Mouse (Mus musculus): ENCODE measurements around the gene 2700049A03Rik.
A peak's percentile ranks its signal among the peaks of the same experiment; 100 is the strongest.

The 2700049A03Rik gene

DNA sequence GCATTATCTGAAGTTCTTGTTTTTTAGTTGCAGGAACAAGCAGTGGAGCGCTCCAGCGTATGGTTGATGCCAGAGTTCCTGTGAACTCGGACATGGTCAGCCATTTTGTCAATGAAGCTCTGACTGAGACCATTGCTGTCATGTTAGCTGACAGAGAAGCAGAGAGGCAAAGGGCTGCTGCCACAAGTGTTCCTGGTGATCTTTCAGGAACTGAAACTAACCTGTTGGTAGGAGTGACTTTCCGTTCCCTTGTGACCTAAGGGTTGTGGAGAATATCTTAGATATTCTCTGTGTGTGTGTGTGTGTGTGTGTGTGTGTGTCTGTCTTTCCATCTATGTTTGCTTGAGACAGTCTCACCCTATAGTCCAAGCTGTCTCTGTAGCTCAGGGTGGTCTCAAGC is 47.7 kb downstream of the 2700049A03Rik start:
- no peak for DNase-seq

DNA sequence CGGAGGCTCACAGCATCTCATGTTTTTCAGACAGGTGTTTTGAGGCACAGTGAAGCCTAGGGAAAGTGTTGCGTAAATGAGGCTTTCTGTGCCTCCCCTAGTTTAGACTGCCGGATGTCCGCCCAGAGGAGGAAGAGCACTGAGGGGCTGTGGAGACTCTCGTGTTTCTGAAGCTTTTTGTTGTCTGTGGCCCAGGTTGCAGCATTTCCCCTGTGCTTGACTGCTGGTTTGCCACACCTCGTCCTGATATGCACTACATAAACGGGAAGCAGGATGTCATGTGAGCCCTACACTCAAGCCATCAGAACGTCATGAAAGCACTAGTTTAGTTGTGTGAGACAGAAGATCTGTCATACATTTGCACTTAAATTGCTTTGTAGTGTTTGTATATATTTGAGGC is 56.1 kb downstream of the 2700049A03Rik start:
- DNase-seq: no peak

DNA sequence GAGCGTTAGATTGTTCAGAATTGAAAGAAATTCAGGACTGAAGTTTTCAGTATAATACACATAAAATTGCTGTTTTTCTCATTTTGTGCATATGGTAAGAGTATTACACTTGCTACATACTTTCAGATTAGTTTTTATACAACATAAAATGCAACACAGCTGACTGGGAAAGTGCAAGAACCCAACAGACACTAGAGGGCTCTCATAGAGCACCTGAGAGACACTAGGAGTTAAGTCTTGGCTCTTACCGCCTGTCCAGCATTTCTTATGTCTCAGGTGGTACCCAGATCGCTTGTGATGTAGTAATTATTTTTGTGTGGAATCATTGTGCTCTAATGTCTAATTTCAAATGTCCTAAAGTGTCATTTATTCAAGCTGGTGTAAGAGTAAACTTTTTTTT is 61.0 kb downstream of the 2700049A03Rik start:
- no peak for DNase-seq

DNA sequence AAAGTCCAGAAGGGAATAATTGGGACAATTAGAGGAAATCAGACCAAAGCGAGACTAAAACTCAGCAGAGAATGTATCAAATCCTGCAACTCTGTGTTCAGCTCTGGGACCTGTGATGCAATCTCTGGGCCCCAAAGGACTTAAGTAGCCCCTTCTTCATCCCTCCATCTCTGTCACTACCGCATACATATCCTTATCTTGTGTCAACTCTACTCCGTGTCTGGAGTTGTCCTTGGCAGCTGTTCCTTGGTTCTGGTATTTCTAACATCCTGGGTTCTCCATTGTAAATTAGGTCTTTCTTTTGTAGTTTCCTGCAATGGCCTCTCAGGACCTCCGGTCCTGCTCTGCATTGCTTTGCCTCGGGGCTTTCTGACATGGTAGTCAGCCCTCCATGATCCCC is 65.1 kb downstream of the 2700049A03Rik start:
- no peak for DNase-seq

DNA sequence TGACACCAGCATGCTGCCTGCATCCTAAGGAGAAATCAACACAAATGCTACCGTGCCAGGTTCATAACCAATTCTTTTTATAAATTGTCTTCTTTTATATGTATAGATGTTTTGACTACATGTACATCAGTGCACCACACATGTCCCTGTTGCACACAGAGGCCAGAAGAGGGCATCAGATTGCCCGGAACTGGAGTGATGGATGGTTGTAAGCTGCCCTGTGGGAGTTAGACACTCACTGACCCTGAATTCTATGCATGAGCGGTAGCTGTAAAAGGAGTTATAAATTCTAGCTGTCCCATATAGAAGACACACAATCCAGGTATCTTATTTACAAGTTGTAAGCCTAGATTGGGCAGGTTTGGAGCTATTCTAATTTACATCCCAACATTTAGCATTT is 67.7 kb downstream of the 2700049A03Rik start:
- no peak for DNase-seq

DNA sequence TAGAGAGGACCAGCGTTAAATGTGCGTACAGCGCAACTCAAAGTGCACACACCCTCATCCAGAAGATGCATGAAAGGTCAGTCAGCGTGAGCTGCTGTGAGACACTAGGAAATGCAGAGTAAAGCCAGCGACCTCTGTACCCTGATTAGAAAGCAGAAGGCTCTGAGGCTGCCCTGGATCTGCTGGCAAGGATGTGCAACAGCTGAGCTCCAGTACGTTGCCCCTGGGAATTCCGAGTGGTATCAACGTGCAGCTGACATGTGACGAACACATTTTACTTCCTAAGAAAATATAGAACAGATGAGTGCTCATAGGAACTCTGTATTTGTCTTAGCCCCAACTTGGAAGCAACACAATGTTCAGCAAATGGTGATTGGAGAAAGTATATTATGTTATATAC is 80.5 kb downstream of the 2700049A03Rik start:
- DNase-seq: no peak

DNA sequence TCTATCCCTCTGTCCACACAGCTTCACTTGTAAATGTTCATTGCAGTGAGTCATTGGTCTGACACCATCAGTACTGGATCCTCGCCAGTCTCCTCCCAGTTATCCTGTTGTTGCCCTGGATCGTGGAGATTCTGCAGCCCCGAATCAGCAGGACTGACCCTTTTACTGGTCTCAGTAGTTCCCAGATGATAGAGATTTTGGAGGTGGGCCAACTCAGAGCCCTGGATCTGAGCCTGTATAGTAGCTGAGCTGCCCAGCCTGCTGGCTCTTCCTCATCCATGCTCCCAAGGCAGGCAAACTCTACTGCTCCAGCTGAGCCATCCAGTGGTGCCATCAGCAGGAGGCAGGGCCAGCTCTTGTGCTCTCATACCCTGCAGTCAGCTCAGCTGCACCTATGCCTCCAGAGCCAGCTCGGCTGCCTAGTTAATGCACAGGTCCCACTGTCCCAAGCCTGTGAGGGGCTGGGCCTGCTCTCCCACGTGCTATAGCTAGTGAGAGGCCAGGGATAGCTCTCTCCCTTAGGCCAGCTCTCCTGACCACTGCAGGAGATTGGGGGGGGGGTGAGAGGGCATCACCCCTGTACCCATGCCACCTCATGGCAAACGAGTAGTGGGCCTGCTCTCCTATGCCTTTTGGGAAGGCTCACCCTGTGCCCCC is 81.3 kb downstream of the 2700049A03Rik start:
- DNase-seq: peak; percentile 24

DNA sequence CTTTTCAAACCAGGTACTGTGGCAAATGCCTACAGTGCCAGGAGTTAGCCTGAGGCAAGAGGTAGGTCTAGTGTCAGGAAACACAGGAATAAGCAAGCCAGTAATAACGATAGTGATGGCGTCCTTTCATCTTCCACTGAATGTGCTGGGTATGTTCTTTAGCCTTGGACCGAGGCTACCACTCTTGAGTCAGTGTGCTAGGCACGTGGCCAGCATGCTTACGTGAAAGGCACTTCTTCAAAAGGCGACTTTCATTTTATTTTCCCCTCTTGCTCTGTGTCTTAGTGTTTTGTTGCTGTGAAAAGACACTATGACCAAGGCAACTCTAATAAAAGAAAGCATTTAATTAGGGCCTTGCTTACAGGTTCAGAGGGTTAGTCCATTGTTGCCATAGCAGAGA is 86.1 kb downstream of the 2700049A03Rik start:
- DNase-seq: no peak

DNA sequence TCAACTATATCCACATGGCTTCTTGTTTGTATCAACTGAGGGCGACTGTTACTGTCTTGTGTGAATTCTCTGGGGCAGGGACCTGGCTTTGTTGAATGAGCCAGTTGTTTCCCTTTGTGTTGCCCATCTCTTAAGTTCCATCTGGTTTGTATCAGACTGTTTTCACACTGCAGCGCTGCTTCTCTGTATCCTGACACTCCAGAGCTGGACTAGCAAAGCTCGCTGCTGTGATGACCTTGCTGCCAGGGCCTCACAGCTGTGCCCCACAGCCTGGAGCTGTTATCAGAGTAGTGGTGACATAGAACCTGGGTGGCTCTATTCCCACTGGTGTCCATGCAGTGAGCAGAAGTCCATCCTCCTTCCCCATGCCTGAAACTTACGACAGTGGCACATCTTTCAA is 91.1 kb downstream of the 2700049A03Rik start:
- no peak for DNase-seq

DNA sequence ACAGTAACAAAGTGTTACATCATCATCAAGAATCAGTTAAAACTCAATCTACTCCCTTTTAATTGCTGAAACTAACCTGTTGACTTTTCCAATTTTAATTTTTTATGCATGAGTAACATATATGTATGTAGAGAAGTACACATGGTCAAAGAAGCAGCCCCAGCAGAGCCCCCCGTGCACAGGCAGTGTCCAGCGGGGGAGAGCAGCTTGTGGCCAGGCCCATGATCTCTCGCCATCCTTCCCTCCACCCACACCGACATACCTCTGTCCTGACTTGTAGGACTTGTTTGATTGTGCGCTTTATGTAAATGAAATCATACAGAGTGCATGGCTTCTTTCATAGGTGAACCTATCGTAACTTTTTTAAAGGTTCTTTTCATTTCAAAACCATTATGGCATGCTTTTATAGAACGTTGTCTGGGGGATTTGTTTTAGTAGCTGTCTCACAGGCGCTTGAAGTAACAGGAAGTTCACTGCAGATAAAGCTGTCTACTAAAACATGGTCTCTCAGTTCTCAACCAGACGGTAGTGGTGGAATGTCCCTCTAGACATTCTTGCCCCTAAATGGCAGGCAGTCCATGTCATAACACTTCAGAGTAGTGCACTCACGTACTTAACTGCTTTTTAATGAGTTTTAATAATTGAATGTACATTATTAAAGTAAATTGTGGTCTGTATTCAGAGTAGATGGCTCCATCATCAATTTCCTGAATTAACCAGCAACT is 92.4 kb downstream of the 2700049A03Rik start:
- DNase-seq: no peak

DNA sequence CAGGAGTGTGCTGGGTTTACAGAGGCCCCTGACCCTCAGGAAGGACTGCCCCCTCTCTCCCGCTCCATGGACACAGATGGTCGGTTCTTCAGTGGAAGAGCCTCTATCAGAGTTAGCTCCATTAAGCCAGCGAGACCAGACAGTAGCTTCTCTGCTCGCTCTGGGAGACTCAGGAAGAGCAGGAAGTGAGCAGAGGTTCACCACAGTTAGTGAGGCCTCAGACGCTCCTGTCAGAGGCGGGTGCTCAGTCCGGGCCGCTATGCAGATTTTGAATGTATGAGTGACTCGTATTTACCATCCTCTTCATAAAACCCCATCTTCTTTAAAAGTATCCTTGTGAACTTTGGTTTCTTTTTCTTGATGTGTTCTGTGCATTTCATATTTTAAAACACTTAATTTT is 94.9 kb downstream of the 2700049A03Rik start:
- no peak for DNase-seq

DNA sequence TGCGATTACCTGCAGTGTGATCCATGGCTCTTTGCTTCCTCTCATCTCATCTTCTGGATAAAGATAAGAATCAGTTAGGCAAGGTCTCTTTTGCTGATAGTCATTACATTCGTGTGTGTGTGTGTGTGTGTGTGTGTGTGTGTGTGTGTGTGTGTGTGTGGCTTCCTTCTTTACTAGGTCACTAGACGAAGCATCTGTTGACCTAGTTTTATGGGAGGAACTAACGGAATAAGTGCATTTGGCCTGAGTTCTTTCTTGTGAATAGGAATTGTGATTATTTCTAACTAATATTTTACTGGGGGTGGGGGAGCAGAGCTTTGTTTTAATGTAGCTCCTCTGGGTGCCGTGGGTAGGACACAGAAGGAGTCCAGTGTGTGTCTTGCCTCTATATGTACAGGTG is 96.8 kb downstream of the 2700049A03Rik start:
- no peak for DNase-seq

DNA sequence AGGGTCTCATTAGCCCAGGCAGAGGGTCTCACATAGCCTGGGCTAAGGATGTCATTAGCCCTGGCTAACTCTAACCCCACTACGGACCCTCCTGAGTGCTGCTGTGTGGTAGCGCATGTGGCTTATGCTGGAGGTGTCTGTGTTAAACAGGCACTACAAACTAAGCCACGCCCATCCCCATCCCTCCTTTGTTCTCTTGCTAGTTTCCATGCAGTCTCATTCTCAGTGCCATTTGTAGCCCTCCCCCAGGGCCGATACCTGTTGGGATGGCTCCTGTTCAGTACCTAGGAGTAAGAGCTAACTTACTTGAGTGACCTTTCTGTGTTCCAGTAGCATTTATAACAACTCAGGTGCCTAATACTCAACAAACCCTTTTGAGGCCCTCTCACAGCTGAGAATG is 100.4 kb downstream of the 2700049A03Rik start:
- DNase-seq: no peak

DNA sequence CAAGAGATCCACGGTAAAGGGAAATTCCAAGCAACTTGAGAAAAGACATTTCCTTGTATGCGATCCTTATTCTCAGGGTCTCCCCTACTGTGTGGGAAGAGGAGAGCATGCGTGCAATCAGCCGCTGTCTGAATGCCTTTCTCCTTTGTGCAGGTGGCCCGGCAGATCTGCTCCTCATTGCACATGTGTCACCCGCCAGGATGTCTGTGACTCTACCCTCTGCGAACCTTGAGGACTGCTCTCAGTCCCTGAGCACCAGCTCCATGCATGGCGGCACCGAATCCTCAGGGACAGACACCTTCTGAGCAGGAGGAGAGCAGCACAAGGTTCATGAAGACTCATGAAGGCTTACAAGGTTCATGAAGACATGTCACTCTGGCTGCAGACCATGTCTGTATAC is 106.1 kb downstream of the 2700049A03Rik start:
- no peak for DNase-seq

DNA sequence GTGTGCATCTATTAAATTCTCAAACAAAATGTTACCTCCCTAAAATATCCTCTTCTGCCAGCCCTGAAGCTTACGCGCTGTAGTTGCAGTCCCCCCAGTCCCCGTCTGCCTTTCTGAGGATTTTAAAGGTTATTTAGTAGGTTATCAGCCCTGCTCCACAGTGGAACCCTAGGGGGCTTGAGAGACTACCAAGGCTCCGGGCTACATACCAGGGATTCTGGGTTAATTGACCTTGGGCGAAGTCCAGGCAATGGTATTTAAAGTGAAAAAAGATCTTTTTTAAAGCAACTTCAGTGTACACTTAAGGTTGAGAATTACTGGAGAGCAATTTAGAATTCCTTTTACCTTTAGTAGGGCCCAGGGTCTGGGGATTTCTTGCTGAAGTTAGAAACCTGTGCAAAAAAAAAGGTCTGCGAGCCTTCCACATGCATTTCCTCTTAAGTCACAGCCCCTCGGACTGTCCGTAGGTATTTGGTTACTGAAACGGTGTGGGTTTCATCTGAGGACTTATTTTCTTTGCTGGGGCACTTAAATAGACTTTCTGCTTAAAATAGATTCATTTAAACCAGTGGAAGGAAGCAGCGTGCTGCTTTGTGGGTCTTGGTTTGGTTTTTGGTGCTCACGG is 108.2 kb downstream of the 2700049A03Rik start:
- DNase-seq: no peak

DNA sequence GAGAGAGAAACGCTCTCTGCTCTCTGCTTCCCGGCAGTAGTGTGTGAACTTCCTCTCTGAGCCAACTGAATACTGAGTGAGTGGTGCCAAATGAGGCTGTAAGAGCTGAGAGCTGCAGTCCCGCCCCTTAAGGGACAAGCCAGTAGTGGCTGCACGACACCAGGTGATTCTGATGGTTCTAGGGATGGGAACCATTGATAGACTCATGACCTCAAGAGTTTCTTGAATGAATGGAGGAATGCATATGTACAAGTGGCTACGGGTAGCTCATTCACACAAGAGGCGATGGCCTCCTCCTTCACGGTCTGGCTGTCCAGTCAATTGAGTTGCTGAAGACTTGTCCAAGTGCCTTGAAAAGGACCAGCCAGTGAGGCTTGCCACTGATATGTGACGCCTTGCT is 110.5 kb downstream of the 2700049A03Rik start:
- DNase-seq: no peak

DNA sequence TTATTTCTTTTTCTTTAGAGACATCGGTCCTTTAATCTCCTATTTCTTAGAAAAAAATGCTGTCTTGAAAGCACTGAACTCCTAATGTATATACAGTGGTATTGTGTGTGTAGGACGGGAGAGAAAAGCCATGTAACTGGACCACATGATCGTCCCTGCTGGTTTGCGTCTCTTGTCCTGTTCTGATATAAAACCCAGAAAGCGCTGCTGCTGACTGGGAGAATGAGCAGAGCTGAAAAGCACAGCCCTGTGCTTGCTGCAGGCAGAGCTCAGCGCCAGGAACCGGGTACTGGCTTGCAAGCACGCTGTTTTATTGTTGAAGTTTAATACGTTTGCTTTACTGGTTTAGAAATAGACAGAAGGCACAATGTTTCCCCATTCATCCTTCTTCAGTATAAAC is 112.7 kb downstream of the 2700049A03Rik start:
- peak; percentile 14 for DNase-seq

DNA sequence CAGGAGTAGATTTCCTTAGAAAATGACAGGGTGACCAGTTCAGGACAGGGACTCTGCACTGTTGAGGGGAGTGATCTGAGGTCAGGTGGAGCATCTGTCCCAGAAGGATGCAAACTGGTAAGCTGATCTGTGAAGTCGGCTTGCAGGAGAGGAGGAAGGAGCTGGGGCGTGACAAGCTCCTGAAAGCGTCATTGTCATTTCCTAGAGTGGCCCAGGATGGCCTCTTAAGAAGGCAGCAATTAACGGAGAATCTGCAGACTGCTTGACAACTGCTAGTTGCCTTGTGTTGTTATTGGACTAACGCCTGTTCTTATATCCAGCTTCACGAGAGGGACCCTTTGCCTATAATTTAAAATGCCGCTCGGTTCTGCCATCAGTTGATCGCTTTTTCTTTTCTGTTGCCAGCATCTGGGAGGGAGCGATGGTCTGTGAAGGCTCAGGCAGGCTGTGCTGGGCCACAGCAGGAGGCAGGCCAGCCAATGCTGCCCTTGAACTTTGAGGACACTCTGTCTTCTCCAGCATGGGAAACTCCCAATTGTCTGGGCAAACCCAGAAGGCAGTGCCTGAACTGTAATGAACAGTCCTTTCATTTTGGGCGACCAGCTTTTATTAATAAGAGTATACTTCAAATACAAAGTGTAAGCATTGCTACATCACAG is 116.0 kb downstream of the 2700049A03Rik start:
- no peak for DNase-seq

DNA sequence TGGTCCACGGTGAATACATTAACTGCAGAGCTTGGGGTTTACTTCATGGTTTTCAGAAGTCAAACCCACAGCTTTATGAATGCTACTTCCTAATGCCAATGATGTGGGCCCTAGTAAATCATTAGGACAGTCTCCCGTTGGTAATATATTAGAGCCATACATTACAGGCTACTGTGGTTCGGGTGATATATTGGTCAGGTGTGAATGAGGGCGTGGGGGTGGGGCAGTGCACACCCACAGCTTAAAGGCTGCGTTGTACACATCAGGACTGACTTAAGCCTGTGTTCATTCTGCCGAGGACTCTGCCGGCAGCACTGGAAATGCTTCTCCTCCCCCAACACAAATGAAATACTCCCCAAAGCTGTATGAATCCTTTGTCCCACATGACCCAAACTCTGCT is 118.1 kb downstream of the 2700049A03Rik start:
- no peak for DNase-seq

DNA sequence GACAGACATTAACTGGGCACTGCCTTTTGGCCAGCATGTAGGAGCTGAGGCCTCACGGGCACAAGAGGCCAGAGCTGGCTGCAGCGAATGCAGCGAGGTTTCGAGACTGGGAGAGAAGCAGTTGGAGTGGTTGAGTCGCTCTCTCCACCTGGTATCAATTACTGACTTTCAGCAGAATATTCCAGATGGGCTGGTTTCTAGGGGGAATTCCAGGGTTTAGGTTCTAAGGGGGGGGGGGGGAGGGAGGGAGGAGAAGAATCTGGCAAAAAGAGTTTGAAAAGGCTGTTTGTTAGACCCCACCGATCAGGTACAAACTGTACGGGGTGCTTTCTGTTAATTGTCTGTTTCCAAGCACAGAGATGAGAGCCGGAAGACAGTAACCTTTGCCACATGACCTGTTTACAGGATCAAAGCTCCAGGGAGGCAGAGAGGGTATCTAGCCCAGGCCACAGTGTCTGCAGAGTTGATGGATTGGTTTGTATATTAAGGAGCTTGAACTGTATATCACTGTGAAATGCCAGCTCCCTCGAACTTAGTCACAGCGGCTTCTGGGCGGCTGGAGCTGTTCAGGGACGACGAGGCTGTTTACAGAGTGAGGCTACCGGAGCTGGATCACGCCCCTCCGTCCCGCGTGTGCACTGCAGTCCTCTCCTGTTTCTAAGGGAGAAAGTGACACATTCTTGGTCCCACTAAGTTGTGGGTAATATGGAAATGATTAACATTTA is 121.7 kb downstream of the 2700049A03Rik start:
- no peak for DNase-seq

DNA sequence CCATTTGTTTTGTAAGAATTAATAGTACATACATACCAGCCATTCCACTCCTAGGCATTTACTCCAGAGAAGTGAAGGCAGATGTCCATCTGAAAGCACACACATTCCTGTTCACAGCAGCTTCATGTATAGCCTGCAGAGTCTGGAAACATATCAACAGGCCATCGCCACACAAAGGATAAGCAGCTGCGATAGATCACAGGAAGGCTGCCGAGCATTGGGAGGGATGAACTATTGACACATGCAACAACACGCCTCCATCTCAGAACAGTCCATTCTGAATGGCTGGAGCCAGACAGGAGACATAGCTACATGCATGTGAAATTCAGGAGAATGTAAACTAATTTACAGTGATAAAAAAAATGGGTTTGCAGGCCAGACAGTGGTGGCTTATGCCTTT is 127.6 kb downstream of the 2700049A03Rik start:
- DNase-seq: no peak

DNA sequence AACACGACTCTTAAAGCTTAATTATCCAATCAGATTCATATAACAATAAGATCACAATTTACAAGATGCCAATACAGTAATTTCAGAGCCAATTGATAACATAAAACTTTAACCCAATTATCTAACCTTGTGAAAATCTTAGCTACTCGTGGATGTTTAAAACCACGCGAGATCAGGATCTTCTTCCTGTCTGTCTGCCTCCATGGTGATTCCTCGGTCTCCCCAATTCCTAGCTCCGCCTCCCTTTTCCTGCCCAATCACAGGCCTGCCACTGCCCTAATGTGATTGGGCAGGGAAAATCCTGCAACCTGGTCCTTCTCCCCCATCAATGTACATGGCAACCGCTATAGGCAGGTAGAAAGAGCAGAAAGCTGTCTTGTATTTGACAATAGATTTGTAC is 132.7 kb downstream of the 2700049A03Rik start:
- DNase-seq: no peak

DNA sequence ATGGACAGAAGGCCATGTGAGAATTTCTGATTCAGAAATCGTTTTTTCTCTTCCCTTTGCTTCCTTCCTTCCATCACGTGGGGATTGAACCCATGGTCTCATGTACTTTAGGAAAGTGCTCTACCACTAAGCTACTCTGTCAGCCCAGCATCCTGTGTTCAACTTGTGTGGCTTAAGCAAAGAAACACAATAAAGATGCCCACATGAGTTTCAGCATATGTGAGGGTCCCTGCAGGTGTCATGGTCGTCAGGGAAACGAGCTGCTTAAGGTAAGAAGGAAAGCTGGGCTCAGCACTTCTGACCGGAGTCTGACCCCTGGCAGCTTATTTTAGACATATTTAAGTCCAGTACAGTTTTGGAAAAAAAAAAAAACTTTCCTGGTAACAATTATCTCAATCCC is 134.5 kb downstream of the 2700049A03Rik start:
- no peak for DNase-seq
